Mouse (Mus musculus) ovary, adult 10 weeks (tissue): Measurements from ENCODE around the gene Olfr1201. TPM values are rescaled to one million over a fixed set of nuclear protein-coding genes. Genes with fewer than 3 reads are reported as not detected.

Experiments used
- polyA plus RNA-seq: library from polyadenylated mRNA; stranded (reverse); fragments of 350-450 nt; fragmentation: Illumina TruSeq; extraction: RNeasy Lipid Tissue Mini Kit (QIAGEN cat#74804); gene quantifications from one replicate; pipeline ENCODE4 v1.2.3, GENCODE M21; 2014

Gene Olfr1201
- polyA plus RNA-seq: not detected

GRCm38 (mm10) chr2:88792736-88793135 lies at the start of gene Olfr1201:
Gene Olfr1201 (plus strand): TSS chr2:88793036.

DNA sequence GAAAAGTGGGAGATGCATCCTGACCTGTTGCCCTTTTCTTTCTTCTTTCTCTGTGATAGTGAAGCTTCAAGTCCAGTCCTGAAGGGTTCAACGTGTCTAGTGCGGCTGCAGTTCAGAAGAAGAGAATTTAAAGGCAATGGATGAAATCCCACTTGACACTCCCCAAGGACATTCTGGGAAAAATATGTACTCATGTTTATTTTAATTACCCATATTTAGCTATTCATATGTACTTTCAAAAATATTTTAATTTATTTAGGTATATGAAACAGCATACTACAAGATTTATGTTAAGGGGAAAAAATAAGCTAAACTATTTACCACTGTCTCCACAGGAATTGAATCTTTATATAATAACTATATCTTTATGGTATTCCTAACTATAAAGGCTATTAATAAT lies 41.6 kb upstream of the Olfr1201 start, which contains the start of gene Olfr1198:
Gene Olfr1198 (minus strand): TSS at position 101 of the 400 bp plus-strand sequence.

GRCm38 (mm10) chr2:88760369-88760768 lies 32.5 kb upstream of the Olfr1201 start, which contains the start of gene Olfr1199:
Gene Olfr1199 (minus strand): TSS chr2:88760469.

DNA sequence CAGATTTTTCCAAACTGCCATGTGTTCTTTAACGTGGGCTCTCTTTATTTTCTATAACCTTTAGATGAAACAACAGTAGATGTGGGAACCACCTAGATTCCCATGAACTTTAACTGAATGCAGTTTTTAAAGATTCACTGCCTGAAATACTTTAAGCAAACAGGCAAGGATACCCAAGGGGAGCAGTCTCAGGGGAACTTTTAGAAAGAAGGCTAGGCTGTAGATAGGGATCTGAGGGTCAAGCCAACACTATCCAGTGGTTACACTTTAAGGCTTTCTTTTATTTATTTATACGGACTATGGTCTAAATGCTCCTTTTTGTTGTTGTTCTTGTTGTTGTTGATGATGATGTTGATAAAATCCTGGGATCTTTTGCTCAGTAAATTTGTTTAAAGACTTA lies 22.4 kb upstream of the Olfr1201 start, which contains the start of gene Olfr1200:
Gene Olfr1200 (minus strand): TSS at position 101 of the 400 bp plus-strand sequence.

DNA sequence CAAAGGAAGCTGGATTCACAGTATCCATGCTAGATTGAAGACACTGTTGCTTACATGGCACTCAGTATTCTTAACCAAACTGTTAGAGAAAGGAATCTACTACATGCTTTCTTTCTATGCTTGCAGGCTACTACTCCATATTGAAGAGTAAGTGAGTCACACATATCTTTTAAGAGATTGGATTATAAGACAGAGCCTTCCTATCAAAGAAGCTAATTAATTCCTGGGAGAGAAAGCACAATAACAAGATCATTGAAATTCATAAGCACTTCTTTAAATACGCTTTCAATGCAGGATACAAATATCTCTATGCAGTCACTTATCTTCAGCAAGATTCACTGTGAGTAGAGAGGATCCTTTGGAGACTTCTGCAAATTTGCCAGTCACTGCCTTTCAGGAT lies 21.4 kb downstream of the Olfr1201 start, which contains the start of gene Olfr1202:
Gene Olfr1202 (plus strand): TSS at position 301 of the 400 bp plus-strand sequence.

GRCm38 (mm10) chr2:88829437-88829836 lies 36.6 kb downstream of the Olfr1201 start, which contains the start of gene Olfr1205:
Gene Olfr1205 (plus strand): TSS chr2:88829737.

Other genes with a start within 250 kb of the Olfr1201 start
- not detected for gene Olfr1188, start 236.1 kb upstream of the Olfr1201 start, polyA plus RNA-seq
- not detected for gene Olfr1189, start 206.6 kb upstream of the Olfr1201 start, polyA plus RNA-seq
- not detected for gene Olfr1191-ps1, start 152.5 kb upstream of the Olfr1201 start, polyA plus RNA-seq
- gene Olfr1192-ps1, start 144.5 kb upstream of the Olfr1201 start, polyA plus RNA-seq: not detected
- gene Olfr1193, start 117.4 kb upstream of the Olfr1201 start, polyA plus RNA-seq: not detected
- gene Olfr1195, start 103.8 kb upstream of the Olfr1201 start, polyA plus RNA-seq: not detected
- gene Olfr1196, start 88.4 kb upstream of the Olfr1201 start, polyA plus RNA-seq: not detected
- 0.40 TPM for gene Olfr1197, start 60.7 kb upstream of the Olfr1201 start, polyA plus RNA-seq
- not detected for gene Olfr1198, start 41.7 kb upstream of the Olfr1201 start, polyA plus RNA-seq
- not detected for gene Olfr1199, start 32.6 kb upstream of the Olfr1201 start, polyA plus RNA-seq
- gene Olfr1200, start 22.5 kb upstream of the Olfr1201 start, polyA plus RNA-seq: not detected
- gene Olfr1202, start 21.5 kb downstream of the Olfr1201 start, polyA plus RNA-seq: not detected
- not detected for gene Olfr1205, start 36.7 kb downstream of the Olfr1201 start, polyA plus RNA-seq
- not detected for gene Olfr1204, start 56.3 kb downstream of the Olfr1201 start, polyA plus RNA-seq
- gene Olfr1206, start 70.2 kb downstream of the Olfr1201 start, polyA plus RNA-seq: not detected
- not detected for gene Olfr1208, start 109.3 kb downstream of the Olfr1201 start, polyA plus RNA-seq
- not detected for gene Olfr1209, start 122.1 kb downstream of the Olfr1201 start, polyA plus RNA-seq
- not detected for gene Olfr1211, start 145.1 kb downstream of the Olfr1201 start, polyA plus RNA-seq
- gene Olfr1212, start 160.9 kb downstream of the Olfr1201 start, polyA plus RNA-seq: not detected
- gene Gm13762, start 187.2 kb downstream of the Olfr1201 start, polyA plus RNA-seq: not detected
- not detected for gene Olfr1214, start 199.6 kb downstream of the Olfr1201 start, polyA plus RNA-seq
- gene Olfr1215, start 213.9 kb downstream of the Olfr1201 start, polyA plus RNA-seq: not detected
- not detected for gene Olfr1216, start 225.3 kb downstream of the Olfr1201 start, polyA plus RNA-seq
- gene Olfr1217, start 239.0 kb downstream of the Olfr1201 start, polyA plus RNA-seq: not detected